Mouse (Mus musculus): ENCODE measurements at regions not wholly inside any gene's neighbourhood (a gene's known extent, or its start where the extent isn't known, plus 50 kb on each side); places are given as distances from the start of the nearest gene placed in this dataset.
A peak's percentile ranks its signal among the peaks of the same experiment; 100 is the strongest.

DNA sequence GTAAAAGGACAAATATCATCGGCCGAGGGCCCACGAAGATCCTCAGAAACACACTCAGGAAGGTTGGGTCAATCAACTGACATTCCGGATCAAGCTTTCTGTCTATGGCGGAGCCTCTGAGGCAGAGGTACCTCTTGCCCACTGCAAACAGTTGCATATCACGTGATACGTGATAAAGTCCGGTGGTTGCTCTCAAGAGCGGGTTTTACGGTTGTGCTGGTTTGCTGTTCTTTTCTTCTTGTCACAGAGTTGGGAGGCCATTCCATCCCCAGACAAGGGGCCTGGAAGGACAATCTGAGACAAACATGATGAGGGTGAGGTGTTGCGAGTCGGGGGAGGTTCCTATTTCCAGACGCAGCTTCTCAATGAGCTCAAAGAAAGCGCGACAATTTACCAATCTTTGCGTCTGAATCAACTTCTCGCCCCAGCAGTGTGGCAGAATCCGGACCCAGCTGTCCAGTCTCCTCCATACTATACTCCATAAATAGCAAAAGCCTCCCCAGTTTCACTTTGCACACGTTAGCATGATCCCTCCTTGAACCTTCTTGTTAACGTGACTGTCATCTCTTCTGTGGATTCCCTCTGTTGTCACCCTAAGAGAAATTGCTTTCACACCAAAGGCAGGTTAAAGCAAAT is 66.0 kb downstream of the Dyrk2 start:
- Histone ChIP-seq H3K27ac (no peak overlapping the region), H3K4me3 (replicated peaks; ENCODE audit: low read depth, low read length) (no peak overlapping the region), H3K9me3 (replicated peaks; ENCODE audit: low read length) (no peaks in the 10 kb centered on the region), H3K27me3 (ENCODE audit: insufficient read depth, low read length) (no peaks in the 10 kb centered on the region), H3K36me3 (ENCODE audit: insufficient read depth, low read length) (no peaks in the 10 kb centered on the region), H3K4me2 (ENCODE audit: low read length) (no peak overlapping the region), H3K9ac (ENCODE audit: low read depth, low read length) (no peak overlapping the region), H3K4me1 (replicated peaks; ENCODE audit: insufficient read depth, low read length) (peaks cover 8% of the 10 kb centered on the region)
- no peak for TF ChIP-seq CTCF (IDR thresholded peaks at IDR 0.05; ENCODE audit: low read depth)
- no peak for ATAC-seq (replicated peaks; ENCODE audit: low FRiP score, low read depth)
- WGBS = 87% methylated on average over 20 of the region's 20 CpGs
- no peak for DNase-seq (ENCODE audit: low spot score)

DNA sequence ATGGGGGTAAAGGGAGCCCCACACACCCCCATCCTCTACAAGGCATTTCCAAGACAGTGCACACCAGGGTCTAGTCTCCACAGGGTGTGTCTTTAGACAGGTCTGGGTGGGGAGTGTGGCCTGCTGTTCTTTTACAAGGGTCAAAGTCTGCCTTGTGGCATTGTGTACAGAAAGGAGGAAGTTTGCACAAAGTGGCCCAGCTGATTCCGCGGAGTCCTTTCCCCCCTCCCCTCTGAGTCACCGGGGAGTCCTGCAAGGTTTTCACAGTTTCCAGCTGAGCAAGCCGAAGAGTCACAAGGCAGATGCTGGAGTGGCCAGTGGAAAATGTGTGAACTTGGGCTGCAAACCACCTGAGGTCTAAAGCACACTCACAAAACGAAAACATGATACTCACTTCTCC is 65.4 kb downstream of the Dyrk2 start:
- Histone ChIP-seq H3K4me2 (ENCODE audit: low read length) (no peak overlapping the region), H3K4me3 (replicated peaks; ENCODE audit: low read depth, low read length) (no peak overlapping the region), H3K27me3 (ENCODE audit: insufficient read depth, low read length) (no peaks in the 10 kb centered on the region), H3K27ac (no peak overlapping the region), H3K9ac (ENCODE audit: low read depth, low read length) (no peak overlapping the region), H3K36me3 (ENCODE audit: insufficient read depth, low read length) (no peaks in the 10 kb centered on the region), H3K4me1 (replicated peaks; ENCODE audit: insufficient read depth, low read length) (peaks cover 8% of the 10 kb centered on the region), H3K9me3 (replicated peaks; ENCODE audit: low read length) (no peaks in the 10 kb centered on the region)
- 27% methylated on average over 5 of the region's 5 CpGs for WGBS
- DNase-seq (ENCODE audit: low spot score) (peak; percentile 69), ATAC-seq (replicated peaks; ENCODE audit: low FRiP score, low read depth) (peak; percentile 81)
- no peak for TF ChIP-seq CTCF (IDR thresholded peaks at IDR 0.05; ENCODE audit: low read depth)
